Mouse (Mus musculus) kidney, adult 11 months (tissue): Measurements from ENCODE around the gene Adck2.

ENCODE experiments used
- DNase-seq: peaks from one replicate; pipeline ENCODE4 v3.0.0; 2022

The Adck2 gene

GRCm38 (mm10) chr6:39573791-39574554, at the start of gene Adck2:
Gene Adck2 (plus strand): TSS chr6:39573873.
- DNase-seq: peak; percentile 71

GRCm38 (mm10) chr6:39526797-39527196, 46.9 kb upstream of the Adck2 start:
- no peak for DNase-seq

- DNase-seq: no peak
Measured at GRCm38 (mm10) chr6:39527337-39527784, 46.3 kb upstream of the Adck2 start.

GRCm38 (mm10) chr6:39527811-39528210, 45.9 kb upstream of the Adck2 start:
- DNase-seq: no peak

- no peak for DNase-seq
Measured at GRCm38 (mm10) chr6:39528671-39529535, 44.8 kb upstream of the Adck2 start.

GRCm38 (mm10) chr6:39534944-39535343, 38.7 kb upstream of the Adck2 start:
- DNase-seq: no peak

GRCm38 (mm10) chr6:39536621-39537020, 37.1 kb upstream of the Adck2 start:
- DNase-seq: peak; percentile 28

GRCm38 (mm10) chr6:39537276-39537675, 36.4 kb upstream of the Adck2 start:
- DNase-seq: no peak

- no peak for DNase-seq
Measured at GRCm38 (mm10) chr6:39538227-39538626, 35.4 kb upstream of the Adck2 start.

- DNase-seq: peak; percentile 68
Measured at GRCm38 (mm10) chr6:39539679-39540155, 34.0 kb upstream of the Adck2 start.

- DNase-seq: no peak
Measured at GRCm38 (mm10) chr6:39540563-39540962, 33.1 kb upstream of the Adck2 start.

- peak; percentile 62 for DNase-seq
Measured at GRCm38 (mm10) chr6:39542631-39543597, 30.8 kb upstream of the Adck2 start.

GRCm38 (mm10) chr6:39543769-39544420, 29.8 kb upstream of the Adck2 start:
- DNase-seq: peak; percentile 30

- no peak for DNase-seq
Measured at GRCm38 (mm10) chr6:39545474-39545873, 28.2 kb upstream of the Adck2 start.

GRCm38 (mm10) chr6:39548030-39548429, 25.6 kb upstream of the Adck2 start:
- DNase-seq: no peak

- DNase-seq: no peak
Measured at GRCm38 (mm10) chr6:39551981-39552636, 21.6 kb upstream of the Adck2 start.

GRCm38 (mm10) chr6:39554888-39555647, 18.6 kb upstream of the Adck2 start:
- DNase-seq: no peak

GRCm38 (mm10) chr6:39555648-39555945, 18.1 kb upstream of the Adck2 start:
- DNase-seq: no peak

GRCm38 (mm10) chr6:39556900-39557659, 16.6 kb upstream of the Adck2 start:
- DNase-seq: no peak

GRCm38 (mm10) chr6:39557723-39558261, 15.9 kb upstream of the Adck2 start, which contains the start of gene Dennd2a:
Gene Dennd2a (minus strand): TSS chr6:39557867.
- peak; percentile 18 for DNase-seq
